Mouse (Mus musculus) brain, adult 2 months (tissue): Measurements from ENCODE around the gene E130308A19Rik.

Experiments used
- DNase-seq: peaks from one replicate; pipeline ENCODE4 v3.0.0; 2011; ENCODE audit warnings: low read depth, low spot score

The E130308A19Rik gene

GRCm38 (mm10) chr4:59639163-59639562, 13.2 kb downstream of the E130308A19Rik start:
- no peak for DNase-seq

- DNase-seq, result no peak
These were observed 14.7 kb downstream of the E130308A19Rik start for GRCm38 (mm10) chr4:59640720-59641119.

GRCm38 (mm10) chr4:59642039-59642438, 16.0 kb downstream of the E130308A19Rik start:
- DNase-seq, result no peak

GRCm38 (mm10) chr4:59642657-59643056, 16.6 kb downstream of the E130308A19Rik start:
- no peak for DNase-seq

- DNase-seq, result no peak
These were observed 18.4 kb downstream of the E130308A19Rik start for GRCm38 (mm10) chr4:59644431-59644830.

GRCm38 (mm10) chr4:59644992-59645391, 19.0 kb downstream of the E130308A19Rik start:
- no peak for DNase-seq

- DNase-seq, result no peak
These were observed 19.6 kb downstream of the E130308A19Rik start for GRCm38 (mm10) chr4:59645610-59646009.

- no peak for DNase-seq
These were observed 20.1 kb downstream of the E130308A19Rik start for GRCm38 (mm10) chr4:59646020-59646696.

GRCm38 (mm10) chr4:59649119-59649518, 23.1 kb downstream of the E130308A19Rik start:
- no peak for DNase-seq

GRCm38 (mm10) chr4:59652166-59652681, 26.2 kb downstream of the E130308A19Rik start:
- no peak for DNase-seq

- peak; percentile 25 for DNase-seq
These were observed 30.1 kb downstream of the E130308A19Rik start for GRCm38 (mm10) chr4:59656061-59656642.

GRCm38 (mm10) chr4:59662163-59662562, 36.2 kb downstream of the E130308A19Rik start:
- no peak for DNase-seq

- no peak for DNase-seq
These were observed 37.4 kb downstream of the E130308A19Rik start for GRCm38 (mm10) chr4:59663451-59663850.

- DNase-seq, result peak; percentile 41
These were observed 40.7 kb downstream of the E130308A19Rik start for GRCm38 (mm10) chr4:59666550-59667317.

GRCm38 (mm10) chr4:59668050-59668449, 42.0 kb downstream of the E130308A19Rik start:
- DNase-seq, result no peak

- DNase-seq, result no peak
These were observed 43.1 kb downstream of the E130308A19Rik start for GRCm38 (mm10) chr4:59669131-59669530.

- peak; percentile 50 for DNase-seq
These were observed 44.0 kb downstream of the E130308A19Rik start for GRCm38 (mm10) chr4:59670015-59670414.

- no peak for DNase-seq
These were observed 47.6 kb downstream of the E130308A19Rik start for GRCm38 (mm10) chr4:59673423-59674117.

- DNase-seq, result no peak
These were observed 49.1 kb downstream of the E130308A19Rik start for GRCm38 (mm10) chr4:59674929-59675679.

- DNase-seq, result peak; percentile 12
These were observed 49.7 kb downstream of the E130308A19Rik start for GRCm38 (mm10) chr4:59675699-59676098.

GRCm38 (mm10) chr4:59681383-59681782, 55.4 kb downstream of the E130308A19Rik start:
- no peak for DNase-seq
